Mouse (Mus musculus): Measurements from ENCODE around the gene Rorc. TPM values are rescaled to one million over a fixed set of nuclear protein-coding genes. Genes with fewer than 3 reads are reported as not detected.

Gene Rorc
- polyA plus RNA-seq, 1 experiment from 2014 or later, result 3.6 TPM

GRCm38 (mm10) chr3:94363291-94364153, 9.1 kb upstream of the Rorc start:
- H3K36me3 ChIP-seq, result no peaks in the 10 kb centered on the region
- H3K27me3 ChIP-seq (replicated peaks), result peaks cover 67% of the 10 kb centered on the region
- WGBS, result 3% methylated on average over 87 of the region's 97 CpGs
- peak overlapping the region; percentile 96 for H3K4me2 ChIP-seq
- peaks cover 5% of the 10 kb centered on the region for H3K4me1 ChIP-seq
- H3K4me3 ChIP-seq, result peak overlapping the region; percentile 65
- peak overlapping the region; percentile 84 for H3K9ac ChIP-seq
- no peak overlapping the region for H3K27ac ChIP-seq (replicated peaks)
- ATAC-seq (ENCODE audit: extremely low read depth, insufficient number of reproducible peaks, low FRiP score, low TSS enrichment), result peak; percentile 47; the same call in 1 of the 2 replicates
- H3K9me3 ChIP-seq, result peaks cover 4% of the 10 kb centered on the region; the same call in 1 of the 2 replicates

GRCm38 (mm10) chr3:94364154-94364526, 8.5 kb upstream of the Rorc start:
- 5% methylated on average over 23 of the region's 23 CpGs for WGBS
- Histone ChIP-seq H3K4me2 (peak overlapping the region; percentile 96), H3K4me1 (peaks cover 5% of the 10 kb centered on the region), H3K4me3 (peak overlapping the region; percentile 65), H3K36me3 (no peaks in the 10 kb centered on the region), H3K9ac (peak overlapping the region; percentile 84), H3K27me3 (replicated peaks) (peaks cover 66% of the 10 kb centered on the region), H3K27ac (replicated peaks) (no peak overlapping the region), H3K9me3 (peaks cover 4% of the 10 kb centered on the region; the same call in 1 of the 2 replicates)
- ATAC-seq (ENCODE audit: extremely low read depth, insufficient number of reproducible peaks, low FRiP score, low TSS enrichment), result no peak

- Histone ChIP-seq H3K4me1 (peaks cover 15% of the 10 kb centered on the region), H3K4me3 (no peak overlapping the region), H3K27ac (replicated peaks) (no peak overlapping the region), H3K36me3 (no peaks in the 10 kb centered on the region), H3K9me3 (peaks cover 4% of the 10 kb centered on the region; the same call in 1 of the 2 replicates), H3K27me3 (replicated peaks) (peaks cover 48% of the 10 kb centered on the region), H3K9ac (no peak overlapping the region), H3K4me2 (no peak overlapping the region)
- ATAC-seq (ENCODE audit: extremely low read depth, insufficient number of reproducible peaks, low FRiP score, low TSS enrichment), result no peak
- WGBS, result 20% methylated on average over 3 of the region's 3 CpGs
Observed at GRCm38 (mm10) chr3:94366761-94367160, 5.8 kb upstream of the Rorc start.

GRCm38 (mm10) chr3:94367511-94367910, 5.1 kb upstream of the Rorc start:
- H3K4me2 ChIP-seq, result no peak overlapping the region
- no peak for ATAC-seq (ENCODE audit: extremely low read depth, insufficient number of reproducible peaks, low FRiP score, low TSS enrichment)
- H3K4me3 ChIP-seq, result no peak overlapping the region
- H3K9ac ChIP-seq, result no peak overlapping the region
- 66% methylated on average over 6 of the region's 6 CpGs for WGBS
- peaks cover 4% of the 10 kb centered on the region; the same call in 1 of the 2 replicates for H3K9me3 ChIP-seq
- no peak overlapping the region for H3K27ac ChIP-seq (replicated peaks)
- no peaks in the 10 kb centered on the region for H3K36me3 ChIP-seq
- H3K4me1 ChIP-seq, result peaks cover 23% of the 10 kb centered on the region
- peaks cover 41% of the 10 kb centered on the region for H3K27me3 ChIP-seq (replicated peaks)

GRCm38 (mm10) chr3:94368631-94369030, 4.0 kb upstream of the Rorc start:
- Histone ChIP-seq H3K4me1 (peaks cover 28% of the 10 kb centered on the region), H3K27ac (replicated peaks) (no peak overlapping the region), H3K4me2 (no peak overlapping the region), H3K27me3 (replicated peaks) (peaks cover 32% of the 10 kb centered on the region), H3K4me3 (no peak overlapping the region), H3K9ac (no peak overlapping the region), H3K36me3 (no peaks in the 10 kb centered on the region), H3K9me3 (peaks cover 4% of the 10 kb centered on the region; the same call in 1 of the 2 replicates)
- 60% methylated on average over 6 of the region's 6 CpGs for WGBS
- no peak for ATAC-seq (ENCODE audit: extremely low read depth, insufficient number of reproducible peaks, low FRiP score, low TSS enrichment)

- no peaks in the 10 kb centered on the region for H3K36me3 ChIP-seq
- H3K4me1 ChIP-seq, result peaks cover 39% of the 10 kb centered on the region
- H3K4me3 ChIP-seq, result no peak overlapping the region
- H3K9ac ChIP-seq, result no peak overlapping the region
- H3K27ac ChIP-seq (replicated peaks), result no peak overlapping the region
- H3K4me2 ChIP-seq, result no peak overlapping the region
- H3K27me3 ChIP-seq (replicated peaks), result peaks cover 28% of the 10 kb centered on the region
- ATAC-seq (ENCODE audit: extremely low read depth, insufficient number of reproducible peaks, low FRiP score, low TSS enrichment), result no peak
- H3K9me3 ChIP-seq, result peaks cover 3% of the 10 kb centered on the region; the same call in 1 of the 2 replicates
- WGBS, result 32% methylated on average over 2 of the region's 2 CpGs
Observed at GRCm38 (mm10) chr3:94369709-94370108, 2.9 kb upstream of the Rorc start.

GRCm38 (mm10) chr3:94371637-94372036, 957 bp upstream of the Rorc start:
- peak overlapping the region; percentile 35 for H3K4me3 ChIP-seq
- no peak overlapping the region; the same call in 1 of the 2 replicates for H3K27ac ChIP-seq (replicated peaks)
- peak overlapping the region; percentile 63; the same call in 1 of the 2 replicates for H3K9ac ChIP-seq
- H3K27me3 ChIP-seq (replicated peaks), result peaks cover 27% of the 10 kb centered on the region
- no peaks in the 10 kb centered on the region for H3K9me3 ChIP-seq
- WGBS, result 3% methylated on average over 11 of the region's 11 CpGs
- H3K4me1 ChIP-seq, result peaks cover 39% of the 10 kb centered on the region
- no peak for ATAC-seq (ENCODE audit: extremely low read depth, insufficient number of reproducible peaks, low FRiP score, low TSS enrichment)
- no peaks in the 10 kb centered on the region for H3K36me3 ChIP-seq
- peak overlapping the region; percentile 67 for H3K4me2 ChIP-seq

GRCm38 (mm10) chr3:94372038-94372437, 556 bp upstream of the Rorc start:
- Histone ChIP-seq H3K27ac (replicated peaks) (no peak overlapping the region; the same call in 1 of the 2 replicates), H3K4me3 (peak overlapping the region; percentile 35), H3K27me3 (replicated peaks) (peaks cover 31% of the 10 kb centered on the region), H3K36me3 (no peaks in the 10 kb centered on the region), H3K4me2 (peak overlapping the region; percentile 67), H3K9ac (peak overlapping the region; percentile 63; the same call in 1 of the 2 replicates), H3K9me3 (no peaks in the 10 kb centered on the region), H3K4me1 (peaks cover 39% of the 10 kb centered on the region)
- 4% methylated on average over 3 of the region's 3 CpGs for WGBS
- no peak for ATAC-seq (ENCODE audit: extremely low read depth, insufficient number of reproducible peaks, low FRiP score, low TSS enrichment)

GRCm38 (mm10) chr3:94373090-94373489, 496 bp downstream of the Rorc start:
- Histone ChIP-seq H3K27ac (replicated peaks) (no peak overlapping the region), H3K4me3 (peak overlapping the region; percentile 38), H3K36me3 (no peaks in the 10 kb centered on the region), H3K4me1 (peaks cover 43% of the 10 kb centered on the region), H3K9me3 (no peaks in the 10 kb centered on the region), H3K9ac (peak overlapping the region; percentile 48), H3K4me2 (peak overlapping the region; percentile 68), H3K27me3 (replicated peaks) (peaks cover 35% of the 10 kb centered on the region)
- peak; percentile 37; the same call in 1 of the 2 replicates for ATAC-seq (ENCODE audit: extremely low read depth, insufficient number of reproducible peaks, low FRiP score, low TSS enrichment)
- 3% methylated on average over 10 of the region's 10 CpGs for WGBS

- Histone ChIP-seq H3K4me1 (peaks cover 43% of the 10 kb centered on the region), H3K9ac (peak overlapping the region; percentile 48), H3K4me3 (peak overlapping the region; percentile 38), H3K4me2 (peak overlapping the region; percentile 68), H3K9me3 (no peaks in the 10 kb centered on the region), H3K36me3 (no peaks in the 10 kb centered on the region), H3K27me3 (replicated peaks) (peaks cover 35% of the 10 kb centered on the region), H3K27ac (replicated peaks) (no peak overlapping the region)
- 0 out of 2 replicates have a peak, but pooled peaks have one; percentile 19 for ATAC-seq (ENCODE audit: extremely low read depth, insufficient number of reproducible peaks, low FRiP score, low TSS enrichment)
- 1% methylated on average over 5 of the region's 5 CpGs for WGBS
Observed at GRCm38 (mm10) chr3:94373597-94374011, 1.0 kb downstream of the Rorc start.

GRCm38 (mm10) chr3:94374636-94375035, 2.0 kb downstream of the Rorc start:
- peaks cover 35% of the 10 kb centered on the region for H3K27me3 ChIP-seq (replicated peaks)
- ATAC-seq (ENCODE audit: extremely low read depth, insufficient number of reproducible peaks, low FRiP score, low TSS enrichment), result no peak
- no peak overlapping the region for H3K9ac ChIP-seq
- no peak overlapping the region for H3K4me3 ChIP-seq
- no peaks in the 10 kb centered on the region for H3K9me3 ChIP-seq
- peaks cover 42% of the 10 kb centered on the region for H3K4me1 ChIP-seq
- H3K4me2 ChIP-seq, result no peak overlapping the region
- H3K27ac ChIP-seq (replicated peaks), result no peak overlapping the region
- no peaks in the 10 kb centered on the region for H3K36me3 ChIP-seq
